Mouse (Mus musculus) right cerebral cortex, postnatal 4 days (tissue): ENCODE measurements at regions not wholly inside any gene's neighbourhood (a gene's known extent, or its start where the extent isn't known, plus 50 kb on each side); places are given as distances from the start of the nearest gene placed in this dataset.

Source experiments
- DNase-seq: peaks from one replicate; pipeline ENCODE4 v3.0.0-alpha.2; 2022

GRCm38 (mm10) chr1:6928658-6929057 lies 2121.0 kb downstream of the Gm37988 start:
- DNase-seq = no peak

- no peak for DNase-seq
Observed at GRCm38 (mm10) chr1:6931876-6932275, 2124.2 kb downstream of the Gm37988 start.

DNA sequence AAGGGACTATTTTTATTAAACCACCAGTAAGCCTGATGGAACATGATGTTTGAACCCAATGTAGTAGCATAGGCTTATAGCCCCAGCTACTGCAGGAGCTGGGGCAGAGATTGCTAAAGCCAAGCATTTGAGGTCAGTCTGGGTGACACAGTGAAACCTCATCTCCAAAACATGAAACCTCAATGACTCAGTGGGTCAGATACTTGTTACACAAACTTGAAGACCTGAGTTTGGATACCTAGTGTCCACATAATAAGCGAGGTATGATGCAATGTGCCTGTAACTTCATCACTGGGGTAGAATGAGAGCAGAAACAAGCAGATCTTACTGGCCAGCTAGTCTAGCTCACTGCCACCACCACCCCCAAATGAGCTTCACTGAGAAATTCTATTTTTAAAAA lies 2162.1 kb downstream of the Gm37988 start:
- DNase-seq = no peak

DNA sequence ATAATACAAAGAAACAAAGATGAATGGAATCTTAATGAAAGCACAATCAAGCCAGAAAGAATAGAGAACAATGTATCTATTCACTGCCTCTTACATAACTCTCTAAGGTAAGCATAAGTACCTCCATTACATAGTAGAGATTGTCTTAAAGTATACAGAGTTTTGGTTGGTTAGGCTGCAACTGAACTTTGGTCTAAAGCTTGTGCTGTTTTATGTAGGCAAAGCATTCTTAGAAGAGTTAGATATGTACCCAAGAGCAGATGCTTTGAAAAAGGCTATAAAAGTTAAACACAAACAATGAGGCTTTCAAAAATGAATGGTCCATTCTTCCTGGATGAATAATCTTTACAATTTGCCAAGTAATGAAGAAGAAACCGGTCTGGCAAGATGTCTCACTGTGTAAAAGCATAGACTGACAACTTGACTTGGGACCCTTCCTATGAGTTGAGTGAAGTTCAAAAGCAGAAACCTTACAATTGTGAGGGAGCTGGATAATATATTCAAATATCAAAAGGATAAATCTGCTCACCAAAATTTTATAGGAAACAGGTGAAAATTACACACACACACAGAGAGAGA lies 2166.1 kb downstream of the Gm37988 start:
- DNase-seq = no peak

DNA sequence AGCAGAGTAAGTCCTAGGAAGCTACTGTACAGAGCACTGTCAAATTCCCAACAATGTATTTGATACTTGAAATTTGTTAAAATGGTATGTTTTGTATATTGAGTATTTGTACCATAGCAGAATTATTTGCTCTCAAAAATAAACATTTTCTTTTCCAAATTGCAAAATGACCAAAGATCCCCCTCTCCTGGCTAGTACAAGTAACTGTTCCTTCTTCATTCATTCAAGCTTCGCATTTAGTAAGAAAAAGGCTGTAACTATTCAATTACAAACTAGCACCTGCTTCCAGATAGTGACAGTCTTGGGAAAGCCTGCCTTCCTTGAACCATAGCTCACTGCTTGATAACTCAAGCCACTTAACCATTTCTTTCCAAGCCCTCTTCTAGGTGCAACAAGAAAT lies 2171.9 kb downstream of the Gm37988 start:
- no peak for DNase-seq

GRCm38 (mm10) chr1:6984226-6984625 lies 2176.5 kb downstream of the Gm37988 start:
- no peak for DNase-seq

GRCm38 (mm10) chr1:6997611-6998010 lies 2189.9 kb downstream of the Gm37988 start:
- no peak for DNase-seq

GRCm38 (mm10) chr1:7010184-7010583 lies 2202.5 kb downstream of the Gm37988 start:
- peak; percentile 10 for DNase-seq
